Mouse (Mus musculus) lung, postnatal 0 days (tissue): ENCODE measurements at regions not wholly inside any gene's neighbourhood (a gene's known extent, or its start where the extent isn't known, plus 50 kb on each side); places are given as distances from the start of the nearest gene placed in this dataset.

Source experiments
- CTCF ChIP-seq: IDR thresholded peaks from 2 replicates; pipeline ENCODE4 v1.5.1; 2016; ENCODE audit warnings: antibody characterized with exemption, mild to moderate bottlenecking
- EP300 ChIP-seq: IDR thresholded peaks from 2 replicates; pipeline ENCODE4 v1.6.1; 2016; ENCODE audit warnings: antibody characterized with exemption, mild to moderate bottlenecking, control low read depth

GRCm38 (mm10) chr13:107889985-107890865 lies 154.0 kb upstream of the Smim15 start:
- TF ChIP-seq CTCF (peak; percentile 59), EP300 (0 out of 2 replicates have a peak, but pooled peaks have one; percentile 35)
